Mouse (Mus musculus): Measurements from ENCODE around the gene Gm3685. TPM values are rescaled to one million over a fixed set of nuclear protein-coding genes. Genes with fewer than 3 reads are reported as not detected.
"Not testable (repeated sequence)": the region's sequence is repeated elsewhere in the genome, so short reads cannot be mapped to it uniquely, and the experiment has no call there.

Gene Gm3685
- polyA plus RNA-seq (2015; fragmentation: Nextera tagmentation; extraction: Ambion mirVana) = not detected in 2 replicates

- not testable (repeated sequence) for H3K36me3 ChIP-seq (ENCODE audit: insufficient read depth, low read length); H3K9me3 ChIP-seq (ENCODE audit: low read length); ATAC-seq; H3K9ac ChIP-seq (replicated peaks; ENCODE audit: low read depth); H3K27me3 ChIP-seq (replicated peaks; ENCODE audit: insufficient read depth, low read length); H3K4me3 ChIP-seq (ENCODE audit: low read depth, low read length); H3K27ac ChIP-seq (ENCODE audit: low read length); H3K4me1 ChIP-seq (ENCODE audit: insufficient read depth, low read depth, low read length); DNase-seq (ENCODE audit: low spot score); H3K4me2 ChIP-seq (replicated peaks; ENCODE audit: low read depth, low read length)
- WGBS = no CpG with 5 or more reads among the region's 2 CpGs
Measured at GRCm38 (mm10) chr14:7044870-7045269, at the start of gene Gm3685. Gene Gm3685 (minus strand): TSS chr14:7044970.

GRCm38 (mm10) chr14:7026781-7027749 is 17.7 kb downstream of the Gm3685 start, which contains the start of gene Gm10406:
Gene Gm10406 (minus strand): TSS chr14:7027449.
- DNase-seq (ENCODE audit: low spot score) = peak; percentile 6
- Histone ChIP-seq H3K4me3 (ENCODE audit: low read depth, low read length) (peak within 1 kb of the TSS; percentile 23; the same call in 1 of the 2 replicates), H3K4me2 (replicated peaks; ENCODE audit: low read depth, low read length) (peak within 1 kb of the TSS; percentile 54)
- H3K36me3 ChIP-seq (ENCODE audit: insufficient read depth, low read length); H3K27me3 ChIP-seq (replicated peaks; ENCODE audit: insufficient read depth, low read length); H3K4me1 ChIP-seq (ENCODE audit: insufficient read depth, low read depth, low read length); H3K9ac ChIP-seq (replicated peaks; ENCODE audit: low read depth); H3K27ac ChIP-seq (ENCODE audit: low read length); ATAC-seq; H3K9me3 ChIP-seq (ENCODE audit: low read length): not testable (repeated sequence)
- under 1% methylated on average over 28 of the region's 70 CpGs for WGBS

DNA sequence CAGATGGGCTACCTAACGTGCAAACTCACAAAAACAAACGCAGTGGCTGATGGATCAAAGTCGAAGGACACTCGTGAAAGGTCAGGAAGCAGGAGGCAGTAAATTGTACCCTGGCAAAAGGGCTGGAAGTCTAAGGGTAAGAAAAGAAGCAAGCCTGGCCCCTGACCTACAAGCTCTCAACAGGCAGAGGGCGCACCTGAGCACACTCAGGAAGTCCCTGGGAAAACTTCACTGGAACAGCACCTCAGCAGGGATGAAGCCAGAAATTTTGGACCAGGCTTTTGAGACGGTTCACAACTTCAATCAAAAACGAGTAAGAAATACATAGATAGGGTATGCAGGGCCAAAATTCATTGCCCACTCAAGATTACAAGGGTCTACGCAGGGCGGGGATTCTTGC is 18.5 kb downstream of the Gm3685 start:
- not testable (repeated sequence) for H3K9ac ChIP-seq (replicated peaks; ENCODE audit: low read depth); H3K27ac ChIP-seq (ENCODE audit: low read length); H3K27me3 ChIP-seq (replicated peaks; ENCODE audit: insufficient read depth, low read length); H3K4me1 ChIP-seq (ENCODE audit: insufficient read depth, low read depth, low read length); H3K36me3 ChIP-seq (ENCODE audit: insufficient read depth, low read length); H3K4me3 ChIP-seq (ENCODE audit: low read depth, low read length); ATAC-seq; H3K4me2 ChIP-seq (replicated peaks; ENCODE audit: low read depth, low read length); H3K9me3 ChIP-seq (ENCODE audit: low read length)
- 4% methylated on average over 9 of the region's 9 CpGs for WGBS
- peak; percentile 0 for DNase-seq (ENCODE audit: low spot score)
- TF ChIP-seq CTCF (IDR thresholded peaks at IDR 0.05) = peak; percentile 44

Other genes starting within 250 kb of the Gm3685 start
- gene Gm3642, start 204.7 kb downstream of the Gm3685 start, polyA plus RNA-seq (2015; fragmentation: Nextera tagmentation; extraction: Ambion mirVana) = not detected in 2 replicates
- 0.31 TPM in 1 of 2 replicates, not detected in the other for gene Gm3667, start 155.0 kb downstream of the Gm3685 start, polyA plus RNA-seq (2015; fragmentation: Nextera tagmentation; extraction: Ambion mirVana)
- gene Gm6356, start 71.2 kb downstream of the Gm3685 start, polyA plus RNA-seq (2015; fragmentation: Nextera tagmentation; extraction: Ambion mirVana) = not detected in 2 replicates
- 0.10 and 0.24 TPM in 2 replicates for gene Gm10406, start 17.5 kb downstream of the Gm3685 start, polyA plus RNA-seq (2015; fragmentation: Nextera tagmentation; extraction: Ambion mirVana)
- 0.25 and 0.27 TPM in 2 replicates for gene Gm3696, start 55.7 kb upstream of the Gm3685 start, polyA plus RNA-seq (2015; fragmentation: Nextera tagmentation; extraction: Ambion mirVana)
- gene Gm6676, start 80.4 kb upstream of the Gm3685 start, polyA plus RNA-seq (2015; fragmentation: Nextera tagmentation; extraction: Ambion mirVana) = not detected in 2 replicates
- 1.9 and 2.0 TPM in 2 replicates for gene Gm3512, start 129.6 kb upstream of the Gm3685 start, polyA plus RNA-seq (2015; fragmentation: Nextera tagmentation; extraction: Ambion mirVana)
- not detected in 2 replicates for gene Gm16434, start 149.6 kb upstream of the Gm3685 start, polyA plus RNA-seq (2015; fragmentation: Nextera tagmentation; extraction: Ambion mirVana)
- not detected in 2 replicates for gene Gm3727, start 219.7 kb upstream of the Gm3685 start, polyA plus RNA-seq (2015; fragmentation: Nextera tagmentation; extraction: Ambion mirVana)